Mouse (Mus musculus): ENCODE results near the gene 4933402E13Rik.

4933402E13Rik gene
- long read RNA-seq, experiment 1: 0 reads
- long read RNA-seq, experiment 2: 0 reads

DNA sequence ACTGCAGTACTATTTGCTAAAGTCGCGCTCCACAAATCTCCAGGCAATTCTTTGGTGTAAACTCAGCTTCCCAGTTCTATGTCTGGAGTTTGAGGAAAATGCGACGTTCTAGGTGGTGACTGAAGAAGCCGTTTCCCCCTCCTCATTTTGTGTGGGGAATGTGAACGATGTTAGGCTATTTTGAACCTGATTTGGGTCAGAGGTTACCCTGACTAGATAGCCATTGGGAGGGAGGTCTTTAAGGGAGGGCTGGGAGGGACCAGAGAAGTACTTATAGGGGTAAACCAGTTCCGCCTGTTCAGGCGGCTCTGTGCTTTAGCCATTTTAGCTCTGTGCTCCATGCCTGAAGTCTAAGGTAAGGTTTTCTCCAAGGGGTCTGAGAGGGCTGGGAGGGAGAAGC, at the start of gene 4933402E13Rik:
Gene 4933402E13Rik, plus strand, starts transcription at position 301 of the 400 bp plus-strand sequence.
- intact Hi-C loops (cut with DNase I): no loop called here
